Mouse (Mus musculus) heart, embryonic 11.5 days (tissue): ENCODE data around the gene Cntrob. TPM values are rescaled to one million over a fixed set of nuclear protein-coding genes. Genes with fewer than 3 reads are reported as not detected.

Source experiments
- ATAC-seq: fragments of 200-750 bp; cut with Nextera tagmentation; replicated peaks from 2 replicates; pipeline ENCODE4 v1.8.0; 2017; ENCODE audit warnings: moderate library complexity; ENCODE audit not compliant: insufficient number of reproducible peaks, low FRiP score, low TSS enrichment
- H3K27ac ChIP-seq: fragments of 300-500 bp; sonication (generic); 2 replicates; pipeline ENCODE4 v1.5.1; 2014; ENCODE audit warnings: mild to moderate bottlenecking, low read depth, low read length
- H3K27me3 ChIP-seq: fragments of 300-500 bp; sonication (generic); 2 replicates; pipeline ENCODE4 v1.6.1; 2014; ENCODE audit warnings: mild to moderate bottlenecking, low read length, mixed read lengths; ENCODE audit not compliant: control insufficient read depth, insufficient read depth
- H3K36me3 ChIP-seq: fragments of 300-500 bp; sonication (generic); 2 replicates; pipeline ENCODE4 v1.6.1; 2014; ENCODE audit warnings: mild to moderate bottlenecking, low read length, moderate library complexity, mixed read lengths; ENCODE audit not compliant: control insufficient read depth, insufficient read depth
- H3K4me1 ChIP-seq: fragments of 300-500 bp; sonication (generic); 2 replicates; pipeline ENCODE4 v1.6.1; 2014; ENCODE audit warnings: low read length; ENCODE audit not compliant: control insufficient read depth, insufficient read depth
- H3K4me2 ChIP-seq: fragments of 300-500 bp; sonication (generic); 2 replicates; pipeline ENCODE4 v1.6.1; 2014; ENCODE audit warnings: mild to moderate bottlenecking, moderate library complexity
- H3K4me3 ChIP-seq: fragments of 300-500 bp; sonication (generic); 2 replicates; pipeline ENCODE4 v1.5.1; 2014; ENCODE audit warnings: low read depth, low read length
- H3K9ac ChIP-seq: fragments of 300-500 bp; sonication (generic); 2 replicates; pipeline ENCODE4 v1.6.1; 2014; ENCODE audit warnings: mild to moderate bottlenecking, low read depth, low read length, moderate library complexity
- H3K9me3 ChIP-seq: fragments of 300-500 bp; sonication (generic); replicated peaks from 2 replicates; pipeline ENCODE4 v1.6.1; 2016; ENCODE audit warnings: low read length; ENCODE audit not compliant: control insufficient read depth
- WGBS: fragments of 180-500 bp; shearing (Covaris S2); extraction: QIAGEN DNeasy Blood & Tissue Kit; methylation state at CpG from one replicate; pipeline ENCODE4 v1.1.7; 2014; ENCODE audit not compliant: insufficient replicate concordance; 5-methylcytosine and 5-hydroxymethylcytosine counted together
- polyA plus RNA-seq: library from polyadenylated mRNA; unstranded; fragments of >200 nt; fragmentation: Nextera tagmentation; extraction: Ambion mirVana; gene quantifications from 2 replicates; pipeline ENCODE4 v1.2.1, GENCODE M21; 2014

Cntrob gene
- polyA plus RNA-seq, 1 experiment from 2014 or later: 10.1 TPM

DNA sequence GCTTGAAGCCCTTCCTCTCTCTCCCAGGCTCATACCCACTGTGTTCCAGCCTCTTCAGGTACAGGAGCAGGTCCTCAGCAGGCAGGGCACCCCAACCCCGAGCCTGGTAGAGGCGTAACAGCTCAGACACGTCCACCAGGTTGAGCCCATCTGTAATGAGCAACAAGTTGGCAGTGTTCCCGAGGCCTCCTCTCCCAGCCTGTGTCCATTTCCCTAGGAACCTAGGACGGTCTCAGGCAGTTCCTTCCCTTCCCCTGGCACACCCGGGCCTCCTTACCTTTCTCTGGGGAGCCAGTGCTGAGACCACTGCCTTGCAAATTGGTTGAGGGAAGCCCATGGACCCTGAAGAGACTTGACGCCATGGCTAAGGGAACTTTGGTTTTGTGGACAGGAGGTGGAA, 20.8 kb downstream of the Cntrob start:
- Histone ChIP-seq H3K27me3 (no peaks in the 10 kb centered on the region), H3K4me2 (no peak overlapping the region), H3K9me3 (no peaks in the 10 kb centered on the region), H3K4me3 (no peak overlapping the region), H3K36me3 (peaks cover 11% of the 10 kb centered on the region; the same call in 1 of the 2 replicates), H3K27ac (no peak overlapping the region), H3K4me1 (no peaks in the 10 kb centered on the region), H3K9ac (no peak overlapping the region)
- no peak for ATAC-seq
- 89% methylated on average over 7 of the region's 7 CpGs for WGBS

DNA sequence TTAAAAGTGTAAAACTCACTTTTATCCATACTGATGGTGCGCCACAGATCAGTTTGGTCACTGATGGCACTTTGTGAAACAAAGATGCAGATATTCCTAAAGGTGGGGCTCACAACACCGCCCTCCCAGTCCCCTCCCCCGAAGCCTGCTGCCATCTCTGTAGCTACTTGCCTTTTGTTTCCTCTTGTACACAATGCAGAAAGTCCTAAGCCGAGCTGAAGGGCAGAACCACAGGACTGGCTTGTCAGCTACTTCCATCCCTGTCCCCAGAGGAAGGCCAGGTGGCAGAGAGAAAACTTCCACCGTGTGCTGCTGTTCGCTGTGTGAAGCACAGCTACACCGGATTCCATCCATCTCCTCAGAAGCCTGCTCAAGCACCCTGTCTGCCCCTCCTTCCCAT, 25.3 kb downstream of the Cntrob start:
- no peaks in the 10 kb centered on the region for H3K27me3 ChIP-seq
- no peak for ATAC-seq
- no peak overlapping the region for H3K4me2 ChIP-seq
- peaks cover 6% of the 10 kb centered on the region; the same call in 1 of the 2 replicates for H3K36me3 ChIP-seq
- H3K4me3 ChIP-seq: no peak overlapping the region
- 76% methylated on average over 7 of the region's 7 CpGs for WGBS
- H3K9ac ChIP-seq: no peak overlapping the region
- H3K4me1 ChIP-seq: no peaks in the 10 kb centered on the region
- H3K9me3 ChIP-seq: no peaks in the 10 kb centered on the region
- H3K27ac ChIP-seq: no peak overlapping the region

DNA sequence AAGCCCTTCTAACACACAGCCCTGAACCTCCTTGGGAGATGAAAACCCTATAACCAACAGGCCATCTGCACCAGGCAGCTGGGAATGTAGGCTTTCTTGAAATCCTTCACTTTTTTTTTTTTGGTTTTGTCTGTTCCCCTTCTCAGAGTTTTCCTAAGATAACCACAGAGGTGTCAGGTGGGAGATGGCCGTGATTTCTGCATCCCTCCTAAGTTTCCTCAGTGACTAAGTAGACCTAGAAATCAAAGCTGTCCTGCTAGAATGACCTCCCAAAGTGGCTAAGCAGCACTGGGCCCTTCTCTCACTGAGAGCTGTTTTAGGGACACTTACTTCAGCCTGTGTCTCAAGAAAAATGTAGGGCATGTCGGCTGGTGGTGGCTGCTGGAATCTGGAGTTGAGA, 25.8 kb downstream of the Cntrob start:
- H3K4me1 ChIP-seq: no peaks in the 10 kb centered on the region
- H3K9ac ChIP-seq: no peak overlapping the region
- no peak overlapping the region for H3K27ac ChIP-seq
- H3K9me3 ChIP-seq: no peaks in the 10 kb centered on the region
- H3K4me2 ChIP-seq: no peak overlapping the region
- no peak overlapping the region for H3K4me3 ChIP-seq
- peaks cover 3% of the 10 kb centered on the region; the same call in 1 of the 2 replicates for H3K36me3 ChIP-seq
- H3K27me3 ChIP-seq: no peaks in the 10 kb centered on the region
- 63% methylated on average over 2 of the region's 2 CpGs for WGBS
- ATAC-seq: no peak

DNA sequence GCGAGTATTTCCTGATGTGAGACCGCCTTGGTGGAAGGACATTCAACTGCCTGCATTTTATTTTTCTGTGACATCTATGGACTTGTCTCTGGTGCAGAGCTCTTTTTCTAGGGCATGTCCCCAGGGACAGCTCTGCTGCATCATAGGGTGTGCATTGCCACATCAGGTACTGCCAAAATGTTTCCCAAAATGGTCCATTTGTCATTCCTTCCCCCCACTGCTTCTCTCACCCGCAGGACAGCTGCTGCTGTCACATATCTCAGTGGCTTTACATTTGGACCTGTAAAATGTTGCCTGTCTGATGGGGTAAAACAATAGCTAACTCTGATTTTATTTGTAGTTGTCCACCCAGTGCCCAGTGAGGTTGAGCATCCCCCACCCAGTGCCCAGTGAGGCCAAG, 28.3 kb downstream of the Cntrob start:
- no peaks in the 10 kb centered on the region for H3K27me3 ChIP-seq
- no peaks in the 10 kb centered on the region for H3K4me1 ChIP-seq
- no peaks in the 10 kb centered on the region for H3K9me3 ChIP-seq
- H3K27ac ChIP-seq: no peak overlapping the region
- H3K36me3 ChIP-seq: 0 out of 2 replicates have a peak, but pooled peaks cover 3% of the 10 kb centered on the region
- H3K4me3 ChIP-seq: no peak overlapping the region
- no peak overlapping the region for H3K9ac ChIP-seq
- 81% methylated on average over 3 of the region's 3 CpGs for WGBS
- ATAC-seq: no peak
- H3K4me2 ChIP-seq: no peak overlapping the region

DNA sequence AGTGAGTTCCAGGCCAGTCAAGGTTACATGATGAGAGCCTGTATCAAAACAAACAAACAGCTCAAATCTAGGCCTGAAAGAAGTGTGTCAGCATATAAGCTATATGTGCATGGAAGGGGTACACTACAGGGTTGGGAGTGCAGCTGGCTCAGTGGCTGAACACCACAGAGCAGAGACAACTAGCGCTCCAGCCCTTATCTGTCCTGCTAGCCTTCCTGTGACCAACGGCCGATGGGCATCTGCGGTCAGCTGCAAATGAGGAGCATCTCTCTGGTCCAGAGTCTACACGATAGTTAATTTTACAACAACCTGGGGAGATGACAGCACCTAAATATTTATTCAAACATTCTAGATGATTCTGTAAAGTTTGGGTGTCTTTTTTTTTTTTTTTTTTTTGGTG, 32.5 kb downstream of the Cntrob start:
- no peak overlapping the region for H3K9ac ChIP-seq
- no peaks in the 10 kb centered on the region for H3K36me3 ChIP-seq
- H3K4me1 ChIP-seq: no peaks in the 10 kb centered on the region
- ATAC-seq: no peak
- H3K27me3 ChIP-seq: no peaks in the 10 kb centered on the region
- WGBS: 78% methylated on average over 5 of the region's 5 CpGs
- H3K4me2 ChIP-seq: no peak overlapping the region
- H3K27ac ChIP-seq: no peak overlapping the region
- H3K9me3 ChIP-seq: no peaks in the 10 kb centered on the region
- no peak overlapping the region for H3K4me3 ChIP-seq

- ATAC-seq: no peak
- H3K4me2 ChIP-seq: no peak overlapping the region
- H3K4me3 ChIP-seq: no peak overlapping the region
- no peaks in the 10 kb centered on the region for H3K4me1 ChIP-seq
- H3K36me3 ChIP-seq: no peaks in the 10 kb centered on the region
- no peaks in the 10 kb centered on the region for H3K27me3 ChIP-seq
- H3K27ac ChIP-seq: no peak overlapping the region
- no peaks in the 10 kb centered on the region for H3K9me3 ChIP-seq
- no peak overlapping the region for H3K9ac ChIP-seq
- 65% methylated on average over 5 of the region's 5 CpGs for WGBS
Observed at GRCm38 (mm10) chr11:69277267-69277666, 46.3 kb downstream of the Cntrob start.

DNA sequence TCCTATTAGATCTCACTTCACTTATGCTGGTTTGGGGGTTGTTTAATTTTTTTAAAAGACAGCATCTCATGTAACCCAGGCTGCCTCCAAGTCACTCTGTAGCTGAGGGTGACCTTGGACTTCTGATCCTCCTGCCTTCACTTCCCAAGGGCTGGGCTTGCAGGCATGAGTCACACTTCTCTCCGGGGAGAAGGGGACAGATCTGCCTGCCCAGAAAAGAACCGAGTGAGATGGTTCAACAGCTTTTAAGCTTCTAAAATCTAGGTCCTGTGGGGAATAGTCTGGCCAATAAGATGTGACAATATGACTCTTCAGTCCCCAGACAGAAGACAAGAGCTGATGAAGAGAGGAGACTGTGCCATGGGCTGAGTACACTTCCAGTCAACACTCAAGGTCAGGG, 47.5 kb downstream of the Cntrob start:
- H3K27me3 ChIP-seq: no peaks in the 10 kb centered on the region
- 42% methylated on average over 2 of the region's 2 CpGs for WGBS
- H3K9ac ChIP-seq: 0 out of 2 replicates have a peak overlapping the region, but pooled peaks have one; percentile 16
- H3K4me1 ChIP-seq: no peaks in the 10 kb centered on the region
- no peaks in the 10 kb centered on the region for H3K36me3 ChIP-seq
- H3K27ac ChIP-seq: no peak overlapping the region
- no peak overlapping the region for H3K4me2 ChIP-seq
- H3K9me3 ChIP-seq: no peaks in the 10 kb centered on the region
- no peak overlapping the region for H3K4me3 ChIP-seq
- ATAC-seq: no peak

DNA sequence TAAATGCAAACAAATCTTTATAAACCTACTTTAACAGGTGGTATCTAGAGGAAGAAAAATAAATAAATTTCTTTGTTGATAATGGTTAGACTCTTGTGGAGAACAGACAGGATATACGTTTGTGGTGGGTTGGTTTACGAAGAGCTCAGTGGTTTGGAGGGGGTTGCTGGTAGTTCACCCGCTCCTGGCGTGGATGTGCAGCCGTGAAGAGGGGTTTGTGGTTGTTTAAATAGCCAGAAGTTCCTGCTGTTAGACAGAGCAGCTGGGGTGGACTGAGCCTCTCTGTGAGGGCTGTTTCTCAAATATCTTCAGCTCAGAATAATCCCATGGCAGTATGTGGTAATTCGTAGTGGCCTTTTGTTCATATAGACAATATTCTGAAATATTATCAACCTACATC, 47.9 kb downstream of the Cntrob start:
- H3K4me1 ChIP-seq: no peaks in the 10 kb centered on the region
- no peaks in the 10 kb centered on the region for H3K9me3 ChIP-seq
- no peak overlapping the region for H3K9ac ChIP-seq
- H3K36me3 ChIP-seq: no peaks in the 10 kb centered on the region
- H3K27me3 ChIP-seq: no peaks in the 10 kb centered on the region
- H3K4me2 ChIP-seq: no peak overlapping the region
- WGBS: 78% methylated on average over 6 of the region's 6 CpGs
- ATAC-seq: no peak
- H3K27ac ChIP-seq: no peak overlapping the region
- no peak overlapping the region for H3K4me3 ChIP-seq

DNA sequence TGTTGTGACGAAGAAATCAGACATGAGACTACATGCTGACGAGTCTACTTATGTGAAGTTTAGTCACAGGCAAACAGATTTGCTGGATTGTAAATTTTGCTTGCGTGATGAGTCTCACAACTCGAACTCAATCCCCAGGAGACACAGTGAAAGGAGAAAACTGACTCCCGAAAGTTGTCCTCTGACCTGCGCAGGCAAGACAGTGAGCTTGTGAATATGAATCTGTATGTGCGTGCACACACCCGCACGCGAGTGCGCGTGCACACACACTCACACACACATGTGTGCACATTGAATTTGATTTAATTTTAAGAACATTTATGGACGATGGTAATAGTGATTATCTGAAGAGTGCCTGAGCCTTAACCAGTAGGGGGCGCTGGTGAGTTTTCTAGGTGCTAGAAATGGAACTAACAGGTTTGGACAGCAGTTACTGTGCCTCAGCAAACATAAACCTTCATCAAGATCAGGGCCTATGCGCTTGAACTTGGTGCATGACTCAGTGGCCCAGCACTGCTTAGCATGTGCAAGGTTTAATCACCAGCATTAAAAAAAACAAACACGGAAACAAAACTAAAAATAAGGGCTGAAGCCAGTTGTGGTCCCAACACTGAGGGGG, 51.3 kb downstream of the Cntrob start:
- 34% methylated on average over 16 of the region's 16 CpGs for WGBS
- Histone ChIP-seq H3K27ac (no peak overlapping the region), H3K4me3 (no peak overlapping the region), H3K27me3 (no peaks in the 10 kb centered on the region), H3K4me2 (no peak overlapping the region), H3K9ac (no peak overlapping the region), H3K9me3 (no peaks in the 10 kb centered on the region), H3K36me3 (no peaks in the 10 kb centered on the region), H3K4me1 (no peaks in the 10 kb centered on the region)
- ATAC-seq: no peak
